Mouse (Mus musculus): ENCODE measurements around the gene Rps2.

Gene Rps2

GRCm38 (mm10) chr17:24766266-24766875 is 48.5 kb downstream of the Rps2 start:
- DNase-seq (ENCODE audit: low read depth, low spot score), result no peak

- DNase-seq (ENCODE audit: low read depth, low spot score), result no peak
These were observed 51.2 kb downstream of the Rps2 start for GRCm38 (mm10) chr17:24769146-24769545.

All from retina, postnatal 7 days (tissue).